Mouse (Mus musculus) mouse trophoblast stem cell (cell line): ENCODE measurements around the gene Slc35f2.

ENCODE experiments used
- in situ Hi-C, 2 experiments: fragments of 300-500 bp; cut with MseI, MboI; formaldehyde crosslinking; loops; 2 replicates in 1 of 2; 3 replicates in 1 of 2; pipeline ENCODE4 v1.15.1; 2025

The Slc35f2 gene

DNA sequence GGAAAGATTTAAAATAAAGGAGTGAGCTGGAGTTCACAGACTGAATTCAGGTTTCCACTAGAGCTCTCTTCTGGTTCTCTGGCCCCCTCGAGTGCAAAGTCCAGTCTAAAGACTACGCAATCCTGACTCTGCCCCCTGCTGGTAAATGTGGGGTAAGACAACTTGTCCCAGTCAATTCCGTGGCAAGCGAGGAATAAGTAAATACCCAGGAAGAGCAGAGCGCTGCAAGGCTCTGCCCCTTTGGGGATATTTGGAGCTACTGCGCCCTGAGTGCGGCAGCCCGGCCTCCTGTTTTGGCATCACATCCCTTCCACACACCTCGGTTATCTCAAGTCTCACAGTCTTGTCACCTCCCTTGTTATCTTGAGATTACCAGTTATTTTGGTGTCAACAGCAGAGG, 54.0 kb downstream of the Slc35f2 start:
- in situ Hi-C loops = loop anchor here (10.0 kb wide), 2 partner anchors 71 to 81 kb away; no protein-coding TSS in a partner anchor

DNA sequence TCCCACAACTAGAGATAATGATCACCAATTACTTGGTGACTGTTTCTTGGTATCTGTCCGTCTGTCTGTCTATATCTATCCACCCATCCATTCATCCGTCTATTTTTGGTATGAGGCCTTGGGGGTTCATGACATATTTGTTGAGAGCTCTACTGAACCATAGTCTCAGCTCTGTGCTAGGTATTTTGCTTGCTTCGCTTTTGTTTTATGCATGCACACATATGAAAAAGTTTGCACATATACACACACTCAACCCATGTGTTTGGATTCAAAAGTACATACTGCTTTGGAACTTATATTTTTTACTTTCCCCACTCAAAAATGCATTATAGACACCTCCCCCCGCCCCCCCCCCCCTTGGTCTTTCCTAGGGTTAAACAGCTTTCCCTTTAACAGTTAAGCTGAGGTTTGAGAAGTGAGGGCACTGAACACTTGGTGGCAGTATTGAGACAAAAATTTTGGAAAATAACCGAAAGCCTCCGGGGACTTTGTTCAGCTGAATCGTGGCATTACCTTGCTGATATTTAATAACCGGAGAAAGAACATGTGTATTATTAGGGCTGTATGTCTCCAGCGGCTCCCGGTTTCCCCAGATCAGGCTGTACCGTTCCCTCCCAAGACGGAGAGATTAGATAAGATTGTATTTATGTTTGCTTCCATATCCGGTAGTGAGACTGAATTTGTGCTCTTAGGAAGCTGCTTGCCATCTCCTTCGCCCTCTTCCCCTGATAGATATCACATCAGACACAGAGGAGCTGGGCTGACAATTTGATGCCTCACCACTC, 57.9 kb downstream of the Slc35f2 start:
- in situ Hi-C loops = loop anchor here (10.0 kb wide), 2 partner anchors 74 to 84 kb away; no protein-coding TSS in a partner anchor

DNA sequence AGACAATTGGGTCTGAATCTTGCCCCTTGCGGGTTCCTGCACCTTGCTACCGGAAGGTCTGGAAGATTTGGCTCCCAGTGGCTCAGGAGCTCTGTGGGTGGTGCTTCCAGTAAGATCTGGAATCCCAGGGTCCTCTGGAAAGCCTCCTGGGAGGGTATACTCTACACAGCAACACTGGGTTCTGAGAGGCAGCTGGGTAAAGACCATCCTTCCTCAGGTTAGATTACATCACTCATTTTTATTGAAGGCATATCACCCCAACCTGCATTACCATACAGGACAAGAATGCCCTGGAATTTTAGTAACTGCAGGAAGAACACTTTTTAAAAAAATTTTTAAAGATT, 58.5 kb downstream of the Slc35f2 start:
- in situ Hi-C loops = loop anchor here (10.0 kb wide), 2 partner anchors 75 to 85 kb away; no protein-coding TSS in a partner anchor

DNA sequence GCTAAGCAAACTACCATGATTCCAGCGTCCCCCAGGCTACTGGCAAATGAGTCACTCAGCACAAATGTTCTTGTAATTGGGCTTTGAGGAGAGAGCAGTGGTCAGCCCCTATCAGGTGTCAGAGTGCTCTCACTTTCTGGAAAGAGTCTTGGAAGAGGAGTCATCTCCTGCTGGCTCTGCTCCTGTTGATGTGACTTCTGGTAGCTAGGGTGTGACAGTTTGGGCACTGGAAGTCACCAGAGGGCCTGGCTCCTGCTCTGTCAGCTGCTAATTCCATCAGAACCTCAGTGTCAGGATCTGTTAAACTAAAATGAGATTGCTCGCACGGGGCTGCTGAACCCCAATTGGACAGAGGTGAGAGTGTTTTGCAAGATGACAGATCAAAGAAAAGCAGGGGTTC, 63.7 kb downstream of the Slc35f2 start:
- in situ Hi-C loops = no loop called here

DNA sequence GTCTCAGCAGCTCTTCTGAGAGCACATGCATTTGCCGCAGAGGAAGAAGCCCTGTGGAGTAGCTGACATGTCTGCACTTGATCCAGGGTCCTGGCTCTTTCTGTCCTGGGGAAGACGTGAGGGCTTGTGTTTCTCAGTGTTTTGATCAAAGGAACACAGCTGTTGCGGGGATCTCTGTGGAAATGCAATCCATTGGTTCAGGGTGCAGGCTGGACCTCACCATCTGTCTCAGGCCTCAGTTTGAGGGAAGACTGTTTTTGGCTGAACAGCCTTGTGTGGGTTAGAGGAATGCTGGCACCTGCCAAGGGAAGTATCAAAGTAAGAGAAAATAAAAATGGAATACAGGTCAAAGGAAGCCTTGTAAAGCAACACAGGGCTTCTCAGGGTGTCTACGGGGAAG, 64.6 kb downstream of the Slc35f2 start:
- in situ Hi-C loops = no loop called here

GRCm38 (mm10) chr9:53838816-53839215, 67.5 kb downstream of the Slc35f2 start:
- in situ Hi-C loops = no loop called here

DNA sequence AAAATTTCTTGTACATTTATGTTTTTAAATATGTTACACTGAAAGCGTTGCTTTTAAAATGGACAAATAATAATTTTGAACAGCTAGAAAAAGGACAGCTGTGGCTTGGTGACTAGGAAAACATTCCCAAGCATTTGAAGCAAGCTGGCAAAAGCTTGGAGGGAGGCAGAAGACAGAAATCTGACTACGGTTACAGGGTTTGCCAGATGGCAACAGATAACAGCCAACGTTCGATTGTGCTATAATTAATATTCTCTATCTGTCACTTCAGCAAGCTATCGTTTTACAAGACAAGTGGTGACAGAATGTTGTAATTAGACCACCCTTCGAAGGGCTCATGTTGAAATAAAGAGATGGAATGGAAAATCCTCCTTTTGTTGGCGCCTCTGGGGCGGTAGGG, 77.2 kb downstream of the Slc35f2 start:
- in situ Hi-C loops = no loop called here

GRCm38 (mm10) chr9:53849864-53850263, 78.5 kb downstream of the Slc35f2 start, which contains the start of gene Sln:
Sln (plus strand) TSS chr9:53850164.
- in situ Hi-C loops = no loop called here

- in situ Hi-C loops = no loop called here
Observed at GRCm38 (mm10) chr9:53852158-53852557, 80.8 kb downstream of the Slc35f2 start.

DNA sequence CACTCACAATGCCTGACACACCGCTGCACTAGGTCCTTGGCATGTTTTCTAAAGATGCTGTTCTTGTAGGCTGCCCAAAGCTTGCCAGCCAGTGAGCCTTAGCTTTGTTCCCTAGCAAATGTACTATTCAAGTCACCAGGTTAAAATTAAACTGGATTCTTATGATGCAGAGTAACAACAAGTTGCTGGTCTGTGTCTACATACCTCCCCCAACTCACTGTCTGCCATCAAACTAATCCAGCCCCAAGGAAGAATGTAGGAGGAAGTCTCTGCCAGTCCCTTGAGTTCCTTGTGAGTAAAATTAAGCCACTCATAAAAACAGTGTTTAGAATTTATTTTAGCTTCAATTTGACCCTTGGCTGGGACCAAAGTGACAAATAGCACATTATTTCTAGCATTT, 82.3 kb downstream of the Slc35f2 start:
- in situ Hi-C loops = no loop called here

DNA sequence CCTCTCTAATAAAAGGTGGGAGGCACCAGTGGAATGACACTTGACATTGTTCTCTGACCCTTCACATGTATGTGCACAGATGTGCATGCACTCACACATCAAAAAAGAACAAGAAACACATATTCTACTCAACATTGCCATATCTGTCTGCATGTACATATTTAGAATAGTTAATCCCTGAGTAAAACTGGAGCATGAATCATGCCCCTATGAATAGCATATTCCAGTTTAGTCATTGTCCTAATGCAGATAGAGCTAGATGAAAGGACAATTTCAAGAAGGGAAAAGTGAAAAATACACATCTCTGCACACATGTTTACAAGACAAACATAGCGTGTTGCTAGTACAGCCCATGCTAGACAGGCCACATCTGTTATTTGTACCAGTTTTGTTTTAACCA, 83.2 kb downstream of the Slc35f2 start:
- in situ Hi-C loops = no loop called here

DNA sequence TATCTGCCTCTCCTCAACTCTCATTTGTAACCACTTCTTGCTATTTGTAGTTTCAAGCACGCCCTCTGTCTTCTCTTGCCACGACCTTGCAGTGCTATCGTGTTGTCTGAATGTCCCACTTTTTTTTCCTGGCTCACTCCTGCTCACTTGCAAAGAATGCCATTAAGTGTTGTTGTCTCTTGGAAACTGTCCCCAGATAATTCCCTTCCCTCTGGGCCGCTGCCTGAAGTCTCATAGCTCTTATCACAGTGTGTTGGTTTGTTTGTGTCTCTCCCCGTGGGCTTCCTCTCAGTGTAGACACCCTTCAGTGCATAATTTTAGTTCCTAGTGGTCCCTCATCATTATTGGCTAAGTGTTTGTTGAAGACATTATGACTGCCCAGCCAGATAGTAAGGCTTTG, 86.5 kb downstream of the Slc35f2 start:
- in situ Hi-C loops = no loop called here
